Mouse (Mus musculus) limb, embryonic 15.5 days (tissue): ENCODE data around the gene Dkkl1. TPM values are rescaled to one million over a fixed set of nuclear protein-coding genes. Genes with fewer than 3 reads are reported as not detected.

Experiments
- ATAC-seq: fragments of 200-750 bp; cut with Nextera tagmentation; 2 replicates; pipeline ENCODE4 v1.8.0; 2017; ENCODE audit warnings: low read depth, moderate TSS enrichment; ENCODE audit not compliant: insufficient number of reproducible peaks, low FRiP score, low TSS enrichment
- H3K27ac ChIP-seq: fragments of 300-500 bp; sonication (generic); 2 replicates; pipeline ENCODE4 v1.5.1; 2015; ENCODE audit warnings: moderate library complexity, mild to moderate bottlenecking, inconsistent platforms
- H3K27me3 ChIP-seq: fragments of 300-500 bp; sonication (generic); 2 replicates; pipeline ENCODE4 v1.6.1; 2015; ENCODE audit warnings: inconsistent platforms
- H3K36me3 ChIP-seq: fragments of 300-500 bp; sonication (generic); 2 replicates; pipeline ENCODE4 v1.6.1; 2015; ENCODE audit warnings: inconsistent platforms
- H3K4me1 ChIP-seq: fragments of 300-500 bp; sonication (generic); 2 replicates; pipeline ENCODE4 v1.6.1; 2015; ENCODE audit warnings: inconsistent platforms
- H3K4me2 ChIP-seq: fragments of 300-500 bp; sonication (generic); 2 replicates; pipeline ENCODE4 v1.6.1; 2015; ENCODE audit warnings: mild to moderate bottlenecking, inconsistent platforms
- H3K4me3 ChIP-seq: fragments of 300-500 bp; sonication (generic); 2 replicates; pipeline ENCODE4 v1.5.1; 2015; ENCODE audit warnings: mild to moderate bottlenecking, inconsistent platforms
- H3K9ac ChIP-seq: fragments of 300-500 bp; sonication (generic); 2 replicates; pipeline ENCODE4 v1.6.1; 2015; ENCODE audit warnings: inconsistent platforms
- H3K9me3 ChIP-seq: fragments of 300-500 bp; sonication (generic); 2 replicates; pipeline ENCODE4 v1.6.1; 2016; ENCODE audit warnings: inconsistent platforms
- WGBS: fragments of 180-500 bp; shearing (Covaris S2); methylation state at CpG from one replicate; pipeline ENCODE4 v1.1.7; 2015; 5-methylcytosine and 5-hydroxymethylcytosine counted together
- polyA plus RNA-seq: library from polyadenylated mRNA; unstranded; fragments of >200 nt; fragmentation: Nextera tagmentation; extraction: Ambion mirVana; gene quantifications from 2 replicates; pipeline ENCODE4 v1.2.1, GENCODE M21; 2015

Dkkl1 gene
- polyA plus RNA-seq, 1 experiment from 2014 or later = 51.2 TPM

DNA sequence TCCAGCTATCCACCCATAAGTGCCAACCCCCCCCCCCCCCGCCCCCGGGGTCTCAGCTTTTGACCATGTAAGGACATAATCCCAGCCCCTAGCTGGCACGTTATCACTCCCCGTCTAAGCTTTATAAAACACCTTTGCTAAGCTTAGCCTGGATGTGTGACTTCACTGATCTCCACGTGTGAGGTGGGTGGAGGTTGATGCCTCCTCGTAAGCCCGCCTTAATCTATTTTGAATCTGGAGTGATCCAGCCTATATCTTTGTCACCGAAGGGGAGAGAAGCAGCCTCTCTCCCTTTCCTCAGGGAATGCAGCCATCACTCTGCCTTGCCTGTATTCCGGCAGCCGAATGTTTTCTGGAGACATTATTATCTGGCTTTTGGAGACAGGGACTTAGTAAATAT is 9.3 kb downstream of the Dkkl1 start:
- H3K9me3 ChIP-seq = no peaks in the 10 kb centered on the region

DNA sequence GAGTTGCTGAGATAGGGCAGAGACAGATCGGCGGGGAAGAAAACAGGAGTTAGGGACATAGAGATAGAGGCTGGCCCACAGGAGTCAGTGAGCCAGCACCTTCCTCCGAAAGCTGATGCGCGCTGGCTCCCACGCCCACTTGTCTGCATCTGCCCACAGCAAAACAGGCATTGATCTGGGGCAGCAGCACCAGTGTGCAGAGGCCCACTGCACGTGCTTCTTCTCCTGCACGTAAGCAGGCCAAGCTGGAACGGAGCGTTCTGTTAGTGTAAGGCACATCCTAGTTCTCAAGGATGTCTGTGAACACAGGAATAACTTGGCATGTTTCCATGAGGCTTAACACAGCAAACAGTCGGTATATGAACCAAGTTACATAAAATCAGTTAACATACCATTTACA is 13.0 kb downstream of the Dkkl1 start:
- H3K36me3 ChIP-seq = no peaks in the 10 kb centered on the region
- peaks cover 7% of the 10 kb centered on the region; the same call in 1 of the 2 replicates for H3K27me3 ChIP-seq
- WGBS = 79% methylated on average over 11 of the region's 11 CpGs
- H3K9ac ChIP-seq = no peak overlapping the region
- no peak overlapping the region for H3K4me3 ChIP-seq
- no peaks in the 10 kb centered on the region for H3K9me3 ChIP-seq
- no peak for ATAC-seq
- H3K4me1 ChIP-seq = peaks cover 3% of the 10 kb centered on the region; the same call in 1 of the 2 replicates
- no peak overlapping the region for H3K4me2 ChIP-seq
- no peak overlapping the region for H3K27ac ChIP-seq

More for the DNA sequence above, 9.3 kb downstream of the Dkkl1 start:
- Histone ChIP-seq H3K27me3 (0 out of 2 replicates have a peak, but pooled peaks cover 4% of the 10 kb centered on the region), H3K27ac (no peak overlapping the region), H3K4me3 (no peak overlapping the region), H3K36me3 (no peaks in the 10 kb centered on the region), H3K9ac (no peak overlapping the region), H3K4me2 (no peak overlapping the region), H3K4me1 (peaks cover 5% of the 10 kb centered on the region; the same call in 1 of the 2 replicates)
- 49% methylated on average over 10 of the region's 10 CpGs for WGBS
- no peak for ATAC-seq

DNA sequence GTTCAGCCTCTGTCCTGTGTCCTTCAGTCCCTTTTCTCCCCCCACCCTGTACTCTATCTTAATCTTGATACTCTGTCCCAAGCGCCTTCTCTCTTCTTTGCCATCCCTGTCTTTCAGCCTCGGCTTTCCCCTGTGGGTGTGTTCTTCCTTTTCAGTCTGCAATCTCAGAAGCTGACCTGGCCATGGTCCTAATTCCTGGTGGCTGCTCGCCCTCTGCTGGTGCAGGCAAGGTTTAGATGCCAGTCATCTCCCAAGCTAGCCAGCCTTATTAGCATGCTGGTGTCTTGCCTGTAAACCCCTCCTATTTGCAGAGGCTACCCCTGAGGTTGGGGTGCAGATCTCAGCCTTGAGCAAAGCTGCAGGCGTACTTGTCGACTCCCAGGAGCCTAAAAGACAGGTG is 13.5 kb downstream of the Dkkl1 start:
- H3K9me3 ChIP-seq = no peaks in the 10 kb centered on the region
- no peak overlapping the region for H3K4me3 ChIP-seq
- ATAC-seq = no peak
- no peak overlapping the region for H3K4me2 ChIP-seq
- H3K9ac ChIP-seq = no peak overlapping the region
- H3K27me3 ChIP-seq = peaks cover 7% of the 10 kb centered on the region; the same call in 1 of the 2 replicates
- no peaks in the 10 kb centered on the region for H3K36me3 ChIP-seq
- 13% methylated on average over 5 of the region's 5 CpGs for WGBS
- no peak overlapping the region for H3K27ac ChIP-seq
- H3K4me1 ChIP-seq = peaks cover 3% of the 10 kb centered on the region; the same call in 1 of the 2 replicates

DNA sequence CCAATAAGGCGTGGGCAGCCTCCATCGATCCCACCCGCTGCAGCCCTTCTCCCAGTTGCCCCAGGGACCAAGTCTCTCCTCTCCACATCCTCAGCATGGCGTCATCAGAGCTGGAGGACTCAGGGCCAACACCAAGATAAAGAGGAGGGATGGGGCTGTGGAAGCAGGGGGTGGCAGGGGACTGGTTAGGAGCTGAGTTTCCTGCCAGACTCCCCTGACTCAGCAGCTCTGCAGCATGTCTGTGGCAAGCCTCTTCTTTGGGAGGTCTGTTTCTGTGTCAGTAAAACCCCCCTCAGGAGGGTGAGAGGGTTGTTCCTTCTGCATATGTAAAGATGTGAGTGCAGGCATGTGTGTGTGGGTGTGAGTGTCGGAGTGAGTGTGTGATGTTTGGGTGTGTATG is 15.0 kb downstream of the Dkkl1 start:
- 60% methylated on average over 5 of the region's 5 CpGs for WGBS
- H3K4me3 ChIP-seq = no peak overlapping the region

DNA sequence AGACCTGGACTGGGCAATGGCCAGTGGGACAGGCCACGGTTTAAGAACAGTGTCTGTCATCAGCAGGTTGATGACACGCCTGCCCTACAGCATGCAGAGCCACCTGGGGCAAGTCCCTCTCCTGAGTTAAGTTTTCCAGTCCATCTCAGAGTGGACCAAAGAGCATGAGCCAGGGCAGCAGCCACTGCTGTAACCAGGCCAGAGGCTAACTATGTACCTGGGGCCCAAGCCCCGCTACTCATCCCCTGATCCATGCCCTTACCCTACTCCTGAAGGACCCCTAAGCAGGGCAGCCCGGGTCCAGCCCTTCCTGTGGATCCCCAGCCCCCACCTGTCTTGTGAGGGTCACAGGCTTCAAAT is 15.8 kb downstream of the Dkkl1 start:
- 85% methylated on average over 4 of the region's 4 CpGs for WGBS
- Histone ChIP-seq H3K27ac (no peak overlapping the region), H3K4me3 (no peak overlapping the region), H3K4me2 (no peak overlapping the region), H3K9ac (no peak overlapping the region), H3K4me1 (peaks cover 10% of the 10 kb centered on the region), H3K9me3 (no peaks in the 10 kb centered on the region), H3K36me3 (no peaks in the 10 kb centered on the region), H3K27me3 (peaks cover 7% of the 10 kb centered on the region; the same call in 1 of the 2 replicates)
- no peak for ATAC-seq

More for the DNA sequence above, 15.0 kb downstream of the Dkkl1 start:
- Histone ChIP-seq H3K27me3 (peaks cover 7% of the 10 kb centered on the region; the same call in 1 of the 2 replicates), H3K9me3 (no peaks in the 10 kb centered on the region), H3K4me1 (peaks cover 6% of the 10 kb centered on the region), H3K9ac (no peak overlapping the region), H3K36me3 (no peaks in the 10 kb centered on the region), H3K4me2 (no peak overlapping the region), H3K27ac (no peak overlapping the region)
- no peak for ATAC-seq

DNA sequence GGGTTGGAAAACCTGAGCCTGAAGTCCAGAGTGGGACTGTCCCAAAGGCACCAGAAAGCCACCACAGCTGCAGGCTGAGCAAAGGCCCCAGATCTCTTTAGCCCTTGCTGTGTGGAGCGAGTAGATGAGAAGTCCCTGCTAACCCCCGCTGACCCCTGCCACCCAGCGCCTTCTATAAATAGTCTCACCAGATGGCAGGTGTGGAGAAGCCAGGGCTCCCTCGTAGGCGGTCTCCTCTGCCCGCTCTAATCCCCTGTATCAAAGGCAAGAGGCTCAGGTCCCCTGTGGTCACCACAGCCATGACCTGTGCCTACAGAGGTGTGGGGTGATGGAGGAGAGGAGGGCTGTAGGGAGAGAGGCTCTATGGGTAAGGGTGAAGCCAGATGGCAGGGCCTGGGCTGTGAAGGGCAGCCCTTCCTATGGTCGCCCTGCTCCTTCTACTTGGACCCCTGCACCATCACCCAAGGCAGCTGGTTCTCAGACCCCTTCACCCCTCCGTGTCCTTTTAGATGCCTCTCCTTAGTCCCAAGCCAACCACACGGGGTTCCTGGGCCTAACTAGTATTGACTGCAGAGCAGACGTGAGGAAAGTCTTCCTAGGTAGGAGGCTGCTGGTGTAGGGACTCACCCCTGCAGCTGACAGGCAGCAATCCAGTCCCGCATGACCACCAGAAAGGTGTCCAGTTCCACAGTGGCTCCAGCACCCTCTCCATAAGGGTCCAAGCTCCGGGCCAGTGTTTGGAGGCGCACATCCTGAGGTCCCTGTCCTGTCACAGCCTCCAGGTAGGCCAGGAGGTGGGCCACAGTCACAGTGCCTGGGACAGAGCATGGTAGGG is 16.4 kb downstream of the Dkkl1 start:
- Histone ChIP-seq H3K4me1 (peaks cover 10% of the 10 kb centered on the region), H3K36me3 (no peaks in the 10 kb centered on the region), H3K9ac (no peak overlapping the region), H3K4me2 (no peak overlapping the region), H3K27ac (no peak overlapping the region), H3K9me3 (no peaks in the 10 kb centered on the region), H3K27me3 (peaks cover 7% of the 10 kb centered on the region; the same call in 1 of the 2 replicates), H3K4me3 (no peak overlapping the region)
- 52% methylated on average over 13 of the region's 13 CpGs for WGBS
- ATAC-seq = no peak

DNA sequence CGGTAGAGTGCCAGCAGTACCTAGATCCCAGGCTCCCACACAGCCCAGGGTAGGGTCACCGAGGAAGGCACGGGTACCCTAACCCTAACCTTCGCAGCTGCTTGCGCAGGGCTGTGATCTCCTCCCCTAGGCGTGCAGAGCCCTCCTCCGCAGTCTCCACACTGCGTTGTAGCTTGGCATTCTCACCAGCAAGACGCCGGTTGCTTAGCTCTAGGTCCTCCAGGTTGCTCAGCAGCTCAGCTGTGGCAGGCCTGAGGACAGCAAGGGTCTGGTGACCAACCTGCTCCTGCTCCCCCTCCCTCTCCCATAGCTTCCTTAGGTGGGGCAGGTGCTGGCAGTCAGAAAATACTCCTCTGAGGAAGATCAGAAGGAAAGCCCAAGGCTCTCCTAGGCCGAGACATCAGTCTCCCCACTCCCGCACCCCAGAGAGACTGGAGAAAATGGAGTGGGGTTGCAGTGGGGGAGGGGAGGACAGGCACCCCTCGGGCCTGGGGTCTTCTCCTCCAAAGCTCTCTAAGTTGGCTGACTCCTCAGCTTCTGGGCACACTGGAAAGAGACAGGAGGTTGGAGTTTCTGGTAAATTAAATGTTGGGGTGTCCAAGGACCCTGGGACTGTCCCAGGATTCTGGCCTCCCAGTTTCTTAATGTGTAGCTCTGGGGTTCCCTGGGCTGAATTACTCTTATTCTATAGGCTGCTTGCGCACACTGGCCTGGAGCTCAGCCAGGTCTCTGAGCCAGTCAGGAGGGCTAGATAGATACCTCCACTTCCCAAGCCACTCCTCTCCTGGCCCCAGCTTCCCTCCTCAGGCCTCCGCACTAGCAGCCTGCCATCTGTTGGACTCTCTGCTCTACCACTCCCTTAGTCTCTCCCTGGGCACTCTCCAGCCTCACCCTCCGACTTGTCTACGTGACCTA is 17.8 kb downstream of the Dkkl1 start:
- no peak for ATAC-seq
- Histone ChIP-seq H3K36me3 (no peaks in the 10 kb centered on the region), H3K4me3 (no peak overlapping the region), H3K27me3 (peaks cover 15% of the 10 kb centered on the region), H3K9ac (no peak overlapping the region), H3K27ac (no peak overlapping the region), H3K4me2 (no peak overlapping the region), H3K9me3 (no peaks in the 10 kb centered on the region), H3K4me1 (peaks cover 10% of the 10 kb centered on the region)
- WGBS = 65% methylated on average over 17 of the region's 17 CpGs

DNA sequence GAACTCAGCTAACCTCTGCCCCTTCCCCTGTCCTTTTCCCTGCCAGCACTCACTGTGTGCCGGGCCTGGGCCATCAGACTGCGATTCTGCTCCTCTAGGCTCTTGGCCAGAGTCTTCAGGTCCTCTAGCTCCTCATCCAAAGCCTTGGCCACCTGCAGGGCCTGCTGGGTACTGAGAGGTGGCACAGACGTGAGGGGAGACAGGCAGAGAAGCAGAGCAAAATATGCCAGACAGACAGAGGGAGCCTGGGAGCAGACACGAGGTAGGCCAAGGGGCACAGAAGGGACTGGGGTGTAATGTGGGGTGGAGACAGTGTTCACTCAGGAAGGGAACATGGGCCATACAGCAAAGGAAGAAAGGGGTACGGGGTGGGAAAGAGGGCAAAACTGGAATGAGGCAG is 18.5 kb downstream of the Dkkl1 start:
- H3K4me3 ChIP-seq = no peak overlapping the region
- no peak overlapping the region for H3K9ac ChIP-seq
- peaks cover 10% of the 10 kb centered on the region for H3K4me1 ChIP-seq
- H3K27ac ChIP-seq = no peak overlapping the region
- H3K9me3 ChIP-seq = no peaks in the 10 kb centered on the region
- no peak for ATAC-seq
- H3K4me2 ChIP-seq = no peak overlapping the region
- WGBS = 51% methylated on average over 5 of the region's 5 CpGs
- peaks cover 15% of the 10 kb centered on the region for H3K27me3 ChIP-seq
- H3K36me3 ChIP-seq = no peaks in the 10 kb centered on the region

DNA sequence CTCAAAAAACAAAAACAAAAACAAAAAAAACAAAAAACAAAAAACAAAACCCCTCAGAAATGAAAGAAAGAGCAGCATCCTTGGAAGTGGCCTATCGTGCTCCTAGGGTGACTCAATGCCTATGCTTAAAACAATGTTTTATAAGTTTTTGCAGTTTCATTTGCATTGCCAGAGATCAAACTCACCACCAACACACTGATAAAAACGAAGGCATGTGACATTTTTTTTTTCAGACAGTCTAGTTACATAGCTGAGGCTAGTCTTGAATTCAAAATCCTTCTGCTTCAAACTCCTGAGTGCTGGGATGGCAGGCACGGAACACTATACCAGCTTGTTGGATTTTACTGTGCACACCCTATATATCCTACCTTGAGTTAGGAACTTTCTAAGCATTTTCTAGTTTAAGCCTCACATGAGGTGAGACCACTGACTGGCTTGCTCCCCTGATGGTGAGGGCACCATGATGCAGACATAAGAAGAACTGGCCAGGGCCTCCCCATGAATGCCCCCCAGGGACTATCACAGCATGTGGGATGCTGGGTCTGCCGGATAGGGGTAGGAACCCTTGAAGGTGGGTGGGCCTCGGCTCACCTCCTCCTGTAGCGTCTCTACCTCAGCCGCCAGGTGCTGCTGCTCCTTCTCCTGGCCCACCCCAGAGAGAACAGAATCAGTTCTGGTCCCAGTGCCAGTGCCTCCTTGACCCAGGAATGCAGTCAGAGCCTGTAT is 19.2 kb downstream of the Dkkl1 start:
- H3K27ac ChIP-seq = no peak overlapping the region
- no peaks in the 10 kb centered on the region for H3K9me3 ChIP-seq
- H3K36me3 ChIP-seq = no peaks in the 10 kb centered on the region
- H3K9ac ChIP-seq = no peak overlapping the region
- H3K27me3 ChIP-seq = peaks cover 19% of the 10 kb centered on the region
- H3K4me1 ChIP-seq = peaks cover 10% of the 10 kb centered on the region
- H3K4me3 ChIP-seq = no peak overlapping the region
- H3K4me2 ChIP-seq = no peak overlapping the region
- WGBS = 79% methylated on average over 7 of the region's 7 CpGs
- ATAC-seq = no peak

DNA sequence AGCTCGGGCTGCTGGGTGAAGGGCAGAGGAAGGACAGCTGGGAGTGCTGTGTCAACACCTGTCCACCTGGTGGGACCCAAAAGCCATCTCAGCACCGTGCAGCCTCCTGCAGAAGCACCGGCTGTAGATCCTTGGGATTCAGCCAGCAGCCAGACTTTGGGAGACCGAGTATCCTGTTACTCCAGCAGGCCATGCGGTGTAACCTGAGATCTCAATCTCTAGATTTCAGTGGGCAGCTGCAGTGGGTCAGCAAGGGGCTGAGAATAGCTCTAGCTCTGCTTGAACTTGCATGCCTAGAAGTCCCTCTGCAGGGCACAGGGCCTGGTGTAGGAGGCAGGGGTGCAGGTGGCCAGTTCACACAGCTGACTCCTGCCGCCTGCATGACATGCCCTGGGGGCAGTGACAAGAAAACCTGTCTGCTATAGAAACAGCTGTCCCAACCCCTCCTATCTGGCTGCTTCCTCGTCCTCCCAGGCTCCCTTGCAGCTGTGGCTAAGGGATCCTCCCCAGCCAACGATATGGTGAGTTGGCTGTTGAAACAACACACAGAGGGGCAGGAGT is 20.1 kb downstream of the Dkkl1 start:
- H3K9ac ChIP-seq = no peak overlapping the region
- no peak overlapping the region for H3K4me3 ChIP-seq
- 4% methylated on average over 8 of the region's 8 CpGs for WGBS
- H3K4me2 ChIP-seq = no peak overlapping the region
- H3K36me3 ChIP-seq = no peaks in the 10 kb centered on the region
- H3K27me3 ChIP-seq = peaks cover 20% of the 10 kb centered on the region
- peak; percentile 73 for ATAC-seq
- peak overlapping the region; percentile 47; the same call in 1 of the 2 replicates for H3K27ac ChIP-seq
- H3K9me3 ChIP-seq = no peaks in the 10 kb centered on the region
- peaks cover 10% of the 10 kb centered on the region for H3K4me1 ChIP-seq

DNA sequence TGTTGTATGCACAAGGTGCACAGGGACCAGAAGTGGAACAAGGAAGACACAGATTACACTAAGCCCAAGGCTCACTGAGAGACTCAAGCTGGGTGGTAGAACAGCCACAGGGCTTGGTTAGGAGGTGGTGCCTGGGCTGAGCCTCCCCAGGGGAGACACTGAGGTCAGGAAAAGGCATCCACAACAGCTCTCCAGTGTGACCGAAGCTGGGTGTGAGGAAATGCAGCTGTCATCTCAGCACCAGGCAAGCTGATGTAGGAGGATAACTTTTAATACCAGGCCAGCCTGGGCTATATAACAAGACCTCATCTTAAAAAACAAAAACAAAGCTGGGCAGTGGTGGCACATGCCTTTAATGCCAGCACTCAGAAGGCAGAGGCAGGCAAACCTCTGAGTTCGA is 20.8 kb downstream of the Dkkl1 start:
- no peak for ATAC-seq
- Histone ChIP-seq H3K27ac (no peak overlapping the region), H3K36me3 (no peaks in the 10 kb centered on the region), H3K9ac (no peak overlapping the region), H3K9me3 (no peaks in the 10 kb centered on the region), H3K4me2 (no peak overlapping the region), H3K4me1 (peaks cover 10% of the 10 kb centered on the region), H3K27me3 (peaks cover 21% of the 10 kb centered on the region), H3K4me3 (no peak overlapping the region)
- 68% methylated on average over 2 of the region's 2 CpGs for WGBS
